In the genomic region with DNA sequence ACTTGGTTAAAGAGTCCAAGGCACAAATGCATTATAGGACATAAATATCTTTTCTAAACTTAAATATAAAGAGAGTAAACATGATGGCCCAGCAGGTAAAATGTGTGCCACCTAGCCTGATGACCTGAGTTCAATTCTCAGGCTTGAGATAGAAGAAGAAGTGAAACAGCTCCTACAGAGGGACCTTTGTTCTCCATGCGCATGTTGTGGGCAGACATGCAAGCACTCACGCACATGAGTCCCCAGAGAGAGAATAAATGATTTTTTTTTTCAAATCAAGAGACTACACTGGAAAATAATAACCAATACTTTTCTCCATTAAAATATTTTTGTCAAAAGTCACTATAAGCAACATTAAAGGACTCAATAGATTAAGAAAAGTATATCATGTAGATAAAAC, we compare ENCODE assay signal across 1 mouse cellular context.
TF ChIP-seq lines count a peak whose summit lies in the region.

No protein-coding gene starts in this region.

TF ChIP-seq in CH12.LX, 34 proteins besides CTCF, POLR2A, EP300 and RAD21 (continued from another document):
- TF ChIP-seq ZKSCAN1 (IDR thresholded peaks at IDR 0.05; ENCODE audit: borderline replicate concordance, low read depth, low read length) (no peak), TCF12 (IDR thresholded peaks at IDR 0.05; ENCODE audit: low read depth, low read length) (0 out of 2 replicates have a peak, but pooled peaks have one; percentile 21), JUN (IDR thresholded peaks at IDR 0.05; ENCODE audit: insufficient read depth, low read depth, low read length) (no peak), PAX5 (IDR thresholded peaks at IDR 0.05; ENCODE audit: low read length) (no peak), ZNF384 (IDR thresholded peaks at IDR 0.05; ENCODE audit: low read depth, low read length) (peak; percentile 92), RCOR1 (conservative IDR thresholded peaks at IDR 0.05; ENCODE audit: low read depth, low read length) (0 out of 2 replicates have a peak, but pooled peaks have one; percentile 58), GABPA (IDR thresholded peaks at IDR 0.05; ENCODE audit: insufficient replicate concordance, low read depth, low read length) (no peak), ETS1 (conservative IDR thresholded peaks at IDR 0.05; ENCODE audit: low read depth, low read length) (peak; percentile 53), TBP (conservative IDR thresholded peaks at IDR 0.05; ENCODE audit: low read depth, low read length) (0 out of 2 replicates have a peak, but pooled peaks have one; percentile 29), E2F4 (IDR thresholded peaks at IDR 0.05; ENCODE audit: insufficient replicate concordance, low read depth, low read length) (no peak), USF2 (conservative IDR thresholded peaks at IDR 0.05; ENCODE audit: low read depth, low read length) (no peak), CHD2 (IDR thresholded peaks at IDR 0.05; ENCODE audit: low read length) (peak; percentile 60), MAFK (IDR thresholded peaks at IDR 0.05; ENCODE audit: insufficient replicate concordance, low read length) (no peak), KAT2A (IDR thresholded peaks at IDR 0.05; ENCODE audit: insufficient replicate concordance, low read length) (no peak), MXI1 (IDR thresholded peaks at IDR 0.05; ENCODE audit: low read depth, low read length) (no peak)
